Mouse (Mus musculus) embryo, embryonic 9.5 days (tissue): ENCODE results near the gene Siah2.

Experiments
- DNase-seq: peaks from one replicate; pipeline ENCODE4 v3.0.0-alpha.2; 2017; ENCODE audit errors: extremely low spot score

Gene Siah2

DNA sequence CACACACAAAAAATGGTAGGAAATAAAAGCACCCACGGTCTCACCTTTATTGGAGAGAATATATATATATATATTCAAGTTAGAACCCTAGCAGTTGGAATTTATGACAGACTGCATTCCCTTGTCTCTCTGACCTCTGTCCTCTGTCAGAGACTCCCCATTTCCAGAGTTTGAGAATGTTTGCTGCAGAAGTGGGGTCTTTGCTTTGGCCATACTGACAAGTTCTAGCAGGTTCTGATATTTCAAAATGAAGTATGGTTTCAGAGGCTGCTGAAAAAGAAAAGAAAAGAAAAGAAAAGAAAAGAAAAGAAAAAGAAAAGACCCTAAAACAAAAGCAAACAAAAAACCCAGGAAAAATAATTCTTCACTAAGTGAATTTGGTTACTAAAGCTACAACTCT, 2.8 kb upstream of the Siah2 start:
- DNase-seq, result no peak

DNA sequence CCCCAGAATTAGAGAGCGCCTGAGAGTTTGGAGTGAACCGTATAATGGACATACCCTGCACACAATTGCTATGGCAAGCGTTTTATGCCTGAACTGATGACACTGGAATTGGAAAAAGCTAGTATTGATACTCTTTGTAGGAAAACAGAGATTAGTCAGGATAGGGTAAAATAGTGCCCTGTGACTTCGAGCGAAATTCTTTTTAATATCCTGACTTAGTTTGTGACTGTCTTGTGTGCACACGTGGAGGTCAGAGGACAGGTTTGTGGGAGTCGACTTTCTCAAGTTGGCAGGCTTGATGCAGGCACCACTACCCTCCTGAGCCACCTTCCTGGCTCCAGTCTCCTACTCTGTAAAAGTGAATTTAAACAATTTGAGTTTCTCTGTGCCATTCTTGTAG, 1.1 kb upstream of the Siah2 start:
- DNase-seq, result no peak

DNA sequence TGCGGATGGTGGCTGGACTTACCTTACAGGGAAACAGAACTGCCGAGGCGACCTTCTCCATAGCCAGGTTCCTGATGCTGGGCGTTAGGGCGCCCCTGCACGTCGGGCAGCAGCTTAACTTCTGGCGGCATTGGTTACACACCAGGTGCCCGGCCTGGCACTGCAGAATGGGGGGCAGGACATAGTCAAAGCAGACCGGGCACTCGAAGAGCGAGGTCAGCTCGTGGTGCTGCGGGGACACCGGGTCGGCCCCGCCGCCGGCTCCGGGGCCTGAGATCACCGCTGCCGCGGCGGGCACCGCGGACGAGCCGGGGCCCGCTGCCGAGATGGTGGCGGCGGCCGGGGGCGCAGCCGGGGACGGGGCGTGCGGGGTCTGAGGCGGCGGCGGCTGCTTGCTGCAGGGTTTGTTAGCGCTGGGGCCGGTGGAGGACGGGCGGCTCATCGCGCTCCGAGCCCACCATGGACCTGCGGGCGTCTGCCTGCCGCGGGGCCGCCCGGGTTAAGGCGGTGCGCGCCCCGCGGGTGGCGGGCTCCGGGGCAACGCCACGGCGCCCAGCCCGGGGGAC, 743 bp downstream of the Siah2 start:
- peak; percentile 57 for DNase-seq

DNA sequence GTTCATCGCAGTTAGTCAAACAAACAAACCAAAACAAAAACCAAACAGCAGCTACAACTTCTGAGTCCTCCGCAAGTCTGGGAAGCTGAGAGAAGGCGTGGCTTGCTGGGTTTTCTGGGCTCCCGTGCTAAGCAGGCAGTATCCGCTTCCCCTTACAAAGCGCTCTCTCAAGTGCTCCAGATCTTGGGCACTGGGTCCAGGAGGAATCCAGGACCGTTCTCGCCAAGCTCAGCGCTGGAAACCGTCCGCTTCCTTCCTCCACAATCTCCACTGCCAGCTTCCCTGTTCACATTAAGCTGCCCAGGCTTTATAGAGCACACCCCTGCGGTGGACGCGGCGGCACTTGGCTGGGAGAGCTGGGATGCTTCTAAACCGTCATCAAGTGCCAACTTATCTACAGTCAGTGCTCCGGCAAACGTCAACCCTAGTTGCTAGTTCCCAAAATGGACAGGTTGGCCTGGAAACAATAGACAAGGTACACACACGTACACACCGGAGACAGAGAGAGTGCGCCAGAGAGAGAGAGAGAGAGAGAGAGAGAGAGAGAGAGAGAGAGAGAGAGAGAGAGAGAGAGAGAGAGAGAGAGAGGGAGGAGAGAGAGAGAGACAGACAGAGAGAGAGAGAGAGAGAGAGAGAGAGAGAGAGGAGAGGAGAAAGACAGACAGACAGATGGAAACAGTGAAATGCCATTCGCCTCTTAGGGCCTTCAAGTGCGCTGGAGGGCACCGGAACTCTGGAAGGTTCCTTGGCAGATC, 1.4 kb downstream of the Siah2 start:
- peak; percentile 72 for DNase-seq

DNA sequence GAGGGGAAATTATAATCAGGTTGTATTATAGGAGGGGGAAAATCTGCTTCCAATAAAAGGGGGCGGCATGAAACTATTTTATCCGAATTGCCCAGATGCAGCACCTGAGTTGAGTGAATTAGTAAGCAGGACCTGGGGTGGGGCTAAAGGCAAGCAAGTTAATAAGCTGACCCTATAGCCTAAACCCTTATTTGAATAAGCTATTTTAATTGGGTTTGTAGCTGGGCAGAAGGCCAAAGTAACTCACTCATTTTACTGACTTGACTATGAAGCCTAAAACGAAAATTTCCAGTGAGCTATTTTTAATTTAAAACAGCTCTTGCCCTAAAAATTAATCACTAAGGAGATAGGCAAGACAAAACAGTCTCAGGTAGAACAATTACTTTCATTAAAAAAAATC, 2.5 kb downstream of the Siah2 start:
- DNase-seq, result no peak

DNA sequence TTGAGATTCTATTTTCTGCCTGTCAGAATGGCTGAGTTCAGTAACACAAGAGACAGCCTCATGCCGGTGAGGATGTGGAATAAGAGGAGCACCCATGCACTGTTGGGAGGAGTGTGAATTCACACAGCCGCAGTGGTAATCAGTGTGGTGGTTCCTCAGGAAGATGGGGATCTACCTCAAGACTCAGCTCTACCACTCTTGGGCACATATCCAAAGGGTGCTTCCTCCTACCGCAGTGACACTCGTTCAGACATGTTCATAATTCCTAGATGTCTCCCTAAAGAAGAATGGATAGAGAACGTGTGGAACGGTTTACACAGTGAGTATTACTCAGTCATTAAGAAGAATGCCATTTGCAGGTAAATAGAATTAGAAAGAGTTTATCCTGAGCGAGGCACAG, 3.1 kb downstream of the Siah2 start:
- DNase-seq, result no peak

DNA sequence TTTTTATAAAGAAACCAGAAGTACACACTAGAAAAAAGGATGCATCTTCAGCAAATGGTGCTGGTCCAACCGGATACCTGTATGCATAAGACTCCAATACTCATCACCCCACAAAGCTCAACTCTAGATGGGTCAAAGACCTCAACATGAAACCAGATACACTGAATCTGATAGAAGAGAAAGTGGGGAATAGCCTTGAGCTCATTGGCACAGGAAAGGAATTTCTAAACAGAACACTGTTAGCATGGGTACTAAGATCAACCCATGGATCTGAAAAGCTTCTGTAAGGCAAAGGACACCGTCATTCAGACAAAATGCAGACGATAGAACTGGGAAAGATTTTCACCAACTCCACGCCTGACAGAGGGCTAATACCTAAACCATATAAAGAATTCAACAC, 3.6 kb downstream of the Siah2 start:
- DNase-seq, result no peak

DNA sequence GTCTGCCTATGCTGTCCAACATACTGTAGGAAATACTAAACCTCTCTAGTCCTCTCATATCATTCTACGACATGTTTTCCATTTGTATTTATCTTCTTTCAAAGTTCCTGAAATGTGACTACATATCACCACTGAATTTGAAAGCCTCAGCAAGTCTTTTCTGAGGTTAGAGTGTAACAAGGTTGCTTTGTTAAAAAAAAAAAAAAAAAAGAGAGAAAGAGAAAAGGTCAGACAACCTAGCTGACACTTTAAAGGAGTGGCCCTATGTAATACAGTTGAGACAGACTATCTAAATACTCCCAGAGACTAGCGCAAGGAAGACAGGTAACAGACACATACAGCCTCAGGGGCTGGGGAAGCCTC, 5.3 kb downstream of the Siah2 start:
- DNase-seq, result no peak

DNA sequence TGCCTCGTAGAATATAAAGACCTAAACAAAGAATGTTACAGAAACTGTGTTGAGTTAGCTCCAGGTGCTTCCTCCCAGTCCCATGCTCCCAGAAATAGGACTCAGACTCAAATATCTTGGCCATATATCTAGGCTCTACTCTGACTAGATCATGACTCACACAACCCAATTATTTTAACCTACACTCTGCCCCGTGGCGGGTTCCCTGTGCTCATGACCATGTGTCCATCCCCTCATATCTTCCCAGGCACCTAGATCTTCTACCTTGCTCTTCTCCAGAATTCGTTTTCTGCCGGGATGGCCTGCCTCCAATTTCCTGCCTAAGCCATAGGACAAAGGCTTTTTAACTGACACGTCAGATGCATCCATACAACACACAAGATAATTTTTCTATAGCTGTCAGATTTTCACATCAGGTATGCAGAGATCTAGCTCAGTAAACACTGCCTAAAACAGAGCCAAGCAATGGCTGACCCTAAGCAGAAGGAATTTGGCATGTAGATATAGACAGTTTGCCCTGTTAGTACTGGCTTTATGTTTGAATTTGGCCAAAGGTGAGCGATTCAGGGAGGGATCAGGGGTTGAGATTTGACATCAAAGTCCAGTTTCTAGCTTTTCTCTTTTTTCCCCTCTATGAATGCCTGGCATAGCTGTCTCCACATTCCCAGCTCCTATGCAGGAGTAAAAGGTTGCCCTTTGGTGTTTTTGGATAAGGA, 5.8 kb downstream of the Siah2 start:
- DNase-seq, result no peak

DNA sequence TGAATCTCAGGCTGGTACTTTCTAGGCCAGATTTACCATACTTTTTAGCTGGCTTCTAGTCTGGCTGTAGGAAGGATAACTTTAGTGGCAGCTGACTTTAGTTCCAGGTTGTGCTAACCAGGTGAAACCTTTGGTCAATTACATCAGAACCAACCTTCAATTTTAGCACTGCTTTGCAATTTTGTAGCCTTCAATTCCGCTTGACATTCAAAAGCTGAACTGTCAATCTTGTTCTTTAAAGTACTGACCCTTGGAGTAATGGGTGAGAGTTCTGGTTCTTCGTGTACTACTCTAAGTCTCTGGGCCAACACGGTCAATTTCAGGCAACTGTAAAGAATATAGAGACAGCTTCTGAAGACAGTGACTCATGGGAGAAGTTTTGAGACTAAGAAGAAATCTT, 6.8 kb downstream of the Siah2 start:
- no peak for DNase-seq

DNA sequence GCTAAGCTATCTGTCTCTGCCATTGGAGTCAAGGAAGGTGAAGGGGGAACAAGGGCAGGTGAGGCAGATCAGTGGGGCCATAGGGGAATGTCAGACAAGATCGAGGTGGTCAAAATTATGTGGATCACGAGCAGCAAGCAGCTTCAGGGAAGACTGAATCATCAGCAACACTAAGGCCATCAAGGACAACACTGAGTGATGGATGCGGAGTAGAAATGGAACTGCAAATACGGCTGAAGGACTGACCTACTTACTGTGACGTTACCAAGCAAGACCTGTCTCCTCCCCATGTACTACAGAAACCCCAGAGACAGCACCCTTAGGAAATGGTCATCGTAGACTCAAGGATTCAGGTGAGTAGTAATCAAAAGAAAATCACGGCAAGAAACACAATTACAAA, 8.9 kb downstream of the Siah2 start:
- no peak for DNase-seq

DNA sequence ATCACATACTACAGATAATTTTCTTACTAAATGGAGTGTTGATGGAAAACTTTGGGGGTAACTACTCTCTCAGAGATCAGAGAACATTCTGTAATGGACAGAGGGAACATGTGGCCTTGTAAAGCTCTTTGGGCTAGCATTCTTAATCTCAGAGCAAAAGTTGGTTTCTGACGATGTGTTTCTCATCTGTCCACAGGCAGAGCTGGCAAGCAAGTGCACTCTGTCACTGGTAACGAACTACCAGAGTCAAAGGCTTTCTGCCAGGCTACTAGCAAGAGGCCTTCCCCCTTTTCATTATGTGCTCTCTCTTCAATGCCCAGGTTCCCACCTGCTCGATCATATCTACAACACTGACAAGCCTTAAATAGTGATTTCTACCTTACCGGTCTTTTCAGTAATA, 9.9 kb downstream of the Siah2 start:
- no peak for DNase-seq

DNA sequence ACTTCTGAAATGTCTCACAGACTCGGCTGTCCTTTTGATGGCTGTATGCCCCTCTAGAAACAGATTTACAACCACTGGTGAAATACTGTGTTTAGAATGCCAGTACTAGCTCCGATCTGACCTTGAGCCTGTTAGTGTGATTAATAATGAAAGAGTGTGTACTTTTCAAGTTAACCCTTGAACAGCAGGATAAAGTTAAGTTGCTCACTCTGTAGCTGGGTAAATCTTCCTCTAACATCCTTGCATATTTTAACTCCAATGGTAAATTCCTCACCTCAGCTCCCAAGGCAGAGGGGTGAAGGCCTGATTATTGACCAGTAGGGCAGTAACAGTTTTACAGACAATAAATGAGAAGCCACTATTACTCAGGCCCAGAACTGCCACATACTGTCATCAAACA, 10.4 kb downstream of the Siah2 start:
- no peak for DNase-seq

DNA sequence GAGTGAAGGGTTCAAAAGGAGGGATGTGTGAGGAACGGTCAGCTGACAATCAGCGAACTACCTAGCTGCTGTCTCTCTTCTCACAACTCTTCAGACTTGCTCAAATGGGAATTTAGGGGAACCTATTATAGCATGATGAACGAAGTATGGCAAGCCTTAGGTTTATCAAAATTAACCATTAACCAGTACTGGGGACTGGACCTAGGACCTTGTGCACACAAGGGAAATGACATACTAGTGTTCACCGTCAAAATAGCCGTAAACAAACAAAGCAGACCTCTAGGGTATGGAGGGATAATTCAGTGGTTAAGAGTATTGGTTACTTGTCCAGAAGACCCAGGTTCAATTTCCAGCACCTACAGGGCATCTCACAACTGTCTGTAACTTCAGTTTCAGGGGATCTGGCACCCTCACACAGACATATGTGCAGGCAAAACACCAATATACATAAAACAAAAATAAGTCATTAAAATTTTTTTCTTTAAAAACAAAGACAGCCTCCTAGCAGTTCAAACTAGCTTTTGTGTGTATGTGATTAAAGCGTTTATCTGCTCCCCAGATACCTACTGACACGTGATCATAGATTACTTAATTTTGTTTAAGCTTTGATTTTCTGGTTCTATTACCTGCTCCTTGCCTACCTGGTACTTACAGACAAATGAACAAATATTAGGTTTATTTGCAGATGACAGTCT, 11.1 kb downstream of the Siah2 start:
- no peak for DNase-seq

DNA sequence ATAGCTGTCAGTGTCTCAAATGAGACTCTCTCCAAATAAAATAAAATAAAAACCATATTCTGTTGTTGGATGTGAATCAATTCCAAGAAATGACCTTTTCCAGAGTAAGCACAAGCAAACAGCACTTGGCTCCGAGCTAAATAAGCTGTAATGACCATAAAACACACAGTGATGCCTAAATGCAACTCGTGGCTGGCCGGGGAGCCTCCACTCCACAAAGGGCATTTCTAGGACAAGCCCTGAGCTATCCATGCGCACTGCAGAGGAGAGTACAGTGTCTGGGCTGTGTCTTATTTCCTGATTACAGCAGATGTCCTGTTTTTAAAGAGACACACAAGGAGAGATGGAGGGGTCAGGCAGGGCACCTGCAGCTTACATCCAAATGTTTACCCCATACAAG, 12.2 kb downstream of the Siah2 start:
- no peak for DNase-seq

DNA sequence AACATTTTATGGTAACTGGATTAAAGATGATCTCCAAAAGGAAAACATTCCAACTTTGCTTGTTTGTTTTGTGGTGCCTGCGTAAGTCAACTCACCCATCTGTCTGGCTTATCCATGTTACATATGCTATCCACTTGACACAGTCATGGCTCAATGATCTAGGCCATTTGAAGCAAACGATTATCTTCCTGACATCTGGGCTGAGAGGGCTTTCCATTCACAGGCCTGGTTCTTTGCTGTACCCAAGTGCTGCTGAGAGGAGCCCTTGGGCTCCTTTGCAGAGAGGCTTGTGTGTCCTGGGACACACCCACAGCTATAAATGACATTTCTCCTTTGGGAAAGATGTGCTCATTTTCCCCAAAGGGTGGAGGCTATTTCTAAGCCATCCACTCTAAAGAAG, 13.3 kb downstream of the Siah2 start:
- DNase-seq, result no peak

DNA sequence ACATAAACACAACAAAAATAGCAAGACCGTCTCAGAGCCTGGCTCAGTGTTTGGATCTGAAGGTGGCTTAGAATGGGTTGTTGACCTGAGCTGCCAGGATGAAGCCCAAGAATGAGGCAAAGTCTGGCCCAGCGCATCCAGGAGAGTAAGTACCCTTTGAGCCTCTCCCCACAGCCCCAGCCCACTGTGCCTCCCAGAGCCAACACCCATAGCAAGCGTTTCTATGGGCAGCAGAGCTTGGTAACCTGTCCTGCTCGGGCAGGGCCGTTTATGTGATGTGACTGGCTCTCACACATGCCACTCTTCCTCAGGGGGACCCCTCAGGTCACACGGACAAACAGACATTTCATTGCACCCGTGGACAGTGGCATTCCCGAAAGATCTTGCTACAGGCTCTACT, 13.8 kb downstream of the Siah2 start:
- DNase-seq, result no peak

DNA sequence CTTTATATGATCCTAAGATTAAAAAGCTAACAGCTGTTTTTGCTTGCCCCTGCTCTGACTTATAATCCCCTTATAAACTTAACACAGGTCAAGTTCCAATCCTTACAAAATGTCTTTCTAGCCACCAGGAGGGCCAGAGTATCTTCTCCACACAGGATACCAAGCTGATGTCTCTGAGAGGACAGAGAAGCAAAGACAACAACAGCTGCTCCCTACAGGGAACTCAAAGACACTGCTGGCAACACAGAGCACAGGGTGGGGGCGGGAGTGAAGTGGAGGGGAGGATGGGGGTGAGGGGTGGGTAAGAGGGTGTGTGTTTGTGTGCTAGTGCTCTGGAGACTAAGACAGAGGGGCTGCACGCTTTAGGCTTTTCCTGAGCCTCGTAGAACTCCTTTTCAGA, 14.6 kb downstream of the Siah2 start:
- DNase-seq, result no peak

DNA sequence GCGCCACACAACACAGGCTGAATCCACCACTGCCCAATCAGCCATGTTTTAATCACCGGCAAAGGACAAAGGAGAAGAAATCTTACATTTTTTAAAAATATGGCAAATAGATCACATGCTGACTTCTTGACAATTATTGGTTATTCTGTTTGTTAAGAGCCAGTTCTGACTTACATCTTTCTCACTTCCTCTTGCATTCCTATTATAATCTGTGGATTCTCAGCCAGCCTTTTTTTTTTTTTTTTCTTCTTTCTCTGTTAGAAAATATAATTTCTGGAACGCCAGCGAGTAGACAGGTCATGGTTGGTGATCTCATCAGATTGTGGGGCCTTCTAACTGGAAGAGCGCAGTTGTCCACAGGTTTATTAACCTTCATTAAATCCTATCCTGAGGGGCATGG, 18.9 kb downstream of the Siah2 start:
- no peak for DNase-seq

DNA sequence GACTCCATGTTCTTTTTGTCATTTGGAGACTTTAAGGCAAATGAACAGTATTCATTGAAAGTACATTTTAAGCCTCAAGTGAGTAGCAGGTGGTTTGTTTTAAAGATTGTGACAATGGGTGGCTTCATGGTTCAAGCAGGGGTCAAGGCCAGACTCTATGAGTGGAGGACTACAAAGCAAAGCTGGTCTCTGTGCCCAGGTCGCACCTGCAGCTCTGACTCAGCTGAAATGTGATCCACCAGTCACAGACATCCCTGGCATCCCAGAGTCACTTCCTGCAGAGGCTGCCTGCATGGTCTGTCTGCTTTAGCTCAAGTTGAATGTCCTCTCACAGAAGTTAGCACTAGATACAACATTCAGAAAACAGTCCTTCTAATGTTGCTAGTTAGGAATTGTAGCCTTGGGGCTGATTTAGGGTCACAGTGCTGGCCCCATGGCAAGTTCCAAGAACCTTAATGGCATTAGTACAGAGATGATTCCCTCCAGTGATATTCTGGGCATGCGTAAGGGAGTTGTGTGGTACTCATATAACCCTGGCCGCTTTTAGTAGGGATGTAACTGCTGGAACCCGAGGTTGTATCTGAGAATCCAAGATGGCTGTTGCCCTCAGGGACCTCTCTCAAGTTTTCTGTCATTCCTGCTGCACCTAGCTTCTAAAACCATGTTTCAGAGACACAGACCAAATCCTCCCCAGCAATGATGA, 19.6 kb downstream of the Siah2 start:
- no peak for DNase-seq

DNA sequence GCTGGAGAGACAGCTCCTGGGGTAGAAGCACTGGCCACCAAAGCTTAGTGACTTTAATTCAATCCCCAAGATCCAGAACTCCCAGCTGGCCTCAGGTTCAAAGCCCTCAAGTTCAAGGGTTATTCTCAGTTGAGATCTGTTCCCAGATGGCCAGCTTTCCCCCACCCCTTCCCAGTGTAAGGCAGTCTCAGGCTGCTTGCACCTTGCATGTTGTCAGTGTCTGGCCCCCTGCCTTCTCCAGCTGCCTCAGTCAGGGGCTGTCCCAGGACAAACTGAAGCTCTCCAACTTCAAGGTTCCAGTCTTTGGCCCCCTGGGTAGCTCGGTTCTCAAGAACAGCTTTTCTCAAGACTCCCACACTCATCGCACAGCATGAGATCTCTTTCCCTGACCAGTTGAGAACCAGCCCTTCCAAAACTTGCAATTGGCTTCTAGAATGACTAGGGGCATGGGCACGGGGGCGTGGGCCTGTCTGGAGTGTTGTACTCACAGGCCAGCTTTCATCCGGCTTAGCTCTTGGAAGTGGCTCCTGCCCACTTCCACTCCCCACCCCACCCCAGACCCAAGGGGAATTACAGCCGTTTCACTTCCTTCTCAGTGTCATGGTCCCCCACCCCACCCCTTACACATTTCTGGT, 20.5 kb downstream of the Siah2 start:
- no peak for DNase-seq

DNA sequence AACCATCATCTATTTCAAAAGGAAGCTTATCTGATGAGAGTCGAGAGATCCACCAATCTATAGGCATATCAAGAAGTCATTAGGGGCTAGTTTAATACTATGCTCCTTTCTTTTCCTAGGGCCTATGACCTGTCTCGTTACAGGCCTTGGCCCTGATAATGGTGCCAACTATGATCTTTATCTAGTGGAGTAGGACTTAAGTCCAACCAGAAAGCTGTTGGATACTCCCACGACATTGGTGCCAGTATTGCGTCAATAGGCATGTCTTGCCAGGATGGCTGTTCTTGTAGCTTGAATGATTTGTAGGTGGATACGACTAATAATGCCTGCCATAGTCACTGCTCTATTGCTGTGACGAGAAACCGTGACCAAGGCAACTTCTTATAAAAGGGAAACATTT, 28.2 kb downstream of the Siah2 start:
- no peak for DNase-seq
